Mouse (Mus musculus) brain, embryonic 14.5 days (tissue): ENCODE measurements around the gene Pklr.

Experiments
- CTCF ChIP-seq: fragments of 200-500 bp; IDR thresholded peaks from 2 replicates; pipeline ENCODE4 v1.5.1; 2012; ENCODE audit warnings: inconsistent platforms, mild to moderate bottlenecking, moderate library complexity, borderline replicate concordance; ENCODE audit not compliant: insufficient read depth, insufficient read length; ENCODE audit errors: extremely low read depth
- POLR2A ChIP-seq: fragments of 200-500 bp; IDR thresholded peaks from 2 replicates; pipeline ENCODE4 v1.6.1; 2012; ENCODE audit warnings: mild to moderate bottlenecking, inconsistent platforms, borderline replicate concordance; ENCODE audit not compliant: poor library complexity, insufficient read depth, insufficient read length, severe bottlenecking; ENCODE audit errors: extremely low read depth

DNA sequence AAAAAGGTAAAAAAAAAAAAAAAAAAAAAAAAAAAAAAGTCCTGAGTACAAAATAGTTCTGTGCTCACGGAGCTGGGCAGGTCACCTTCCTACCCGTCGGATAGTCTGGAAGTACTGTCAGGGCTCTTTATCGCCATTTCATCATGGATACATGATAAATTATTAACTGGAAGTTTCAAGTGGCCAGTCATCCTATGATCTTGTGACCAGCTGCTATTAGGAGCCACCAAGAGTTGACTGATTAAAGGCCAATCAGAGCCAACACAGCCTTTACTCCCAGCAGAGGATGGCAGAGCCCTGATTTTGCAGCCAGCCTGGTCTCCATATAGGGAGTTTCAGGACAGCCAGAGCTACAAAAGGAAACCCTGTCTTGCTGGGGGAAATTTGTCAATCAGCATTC, 22.9 kb upstream of the Pklr start:
- TF ChIP-seq CTCF (no peak), POLR2A (no peak)
